Mouse (Mus musculus) adrenal gland, adult 8-10 months (tissue): ENCODE data around the gene Brwd1. TPM values are rescaled to one million over a fixed set of nuclear protein-coding genes. Genes with fewer than 3 reads are reported as not detected.
"Not testable (repeated sequence)": the region's sequence is repeated elsewhere in the genome, so short reads cannot be mapped to it uniquely, and the experiment has no call there.

Source experiments
- DNase-seq: peaks from one replicate; pipeline ENCODE4 v3.0.0; 2022
- microRNA-seq, 2 experiments: library from miRNA; unstranded; fragments of <30 nt; microRNA quantifications; one replicate each; pipeline ENCODE4 v1.2.0; 2022
- total RNA-seq, 4 experiments: library from RNA; stranded (reverse); gene quantifications; 2 replicates each; pipeline ENCODE4 v1.2.4; 2022

The Brwd1 gene
- total RNA-seq, 4 experiments from 2014 or later = 73.1 to 126 (median 88.6) TPM

- no peak for DNase-seq
Measured at GRCm38 (mm10) chr16:95970841-95971240, 111.5 kb downstream of the Brwd1 start.

GRCm38 (mm10) chr16:95967455-95967854 is 114.9 kb downstream of the Brwd1 start:
- no peak for DNase-seq

- no peak for DNase-seq
Measured at GRCm38 (mm10) chr16:95964427-95965023, 117.8 kb downstream of the Brwd1 start.

GRCm38 (mm10) chr16:95961484-95961883 is 120.8 kb downstream of the Brwd1 start:
- DNase-seq = not testable (repeated sequence)

GRCm38 (mm10) chr16:95960689-95961088 is 121.6 kb downstream of the Brwd1 start:
- DNase-seq = not testable (repeated sequence)

- DNase-seq = no peak
Measured at GRCm38 (mm10) chr16:95958080-95958479, 124.2 kb downstream of the Brwd1 start.

GRCm38 (mm10) chr16:95956618-95957017 is 125.7 kb downstream of the Brwd1 start:
- DNase-seq = no peak

GRCm38 (mm10) chr16:95955716-95956346 is 126.5 kb downstream of the Brwd1 start:
- DNase-seq = no peak

GRCm38 (mm10) chr16:95954341-95954740 is 128.0 kb downstream of the Brwd1 start:
- DNase-seq = no peak

- no peak for DNase-seq
Measured at GRCm38 (mm10) chr16:95953159-95953650, 129.1 kb downstream of the Brwd1 start.

GRCm38 (mm10) chr16:95951471-95951870 is 130.9 kb downstream of the Brwd1 start:
- DNase-seq = no peak

GRCm38 (mm10) chr16:95945389-95946311 is 136.7 kb downstream of the Brwd1 start:
- DNase-seq = peak; percentile 78

GRCm38 (mm10) chr16:95943186-95943585 is 139.1 kb downstream of the Brwd1 start:
- no peak for DNase-seq

Small RNAs within 50 kb of the gene (microRNA-seq; reads per million reads assigned to microRNA genes)
- gene Gm27833 = 0 reads per million in 2 experiments

Other genes with a start within 250 kb of the Brwd1 start
- 10 to 100 TPM; 26.9 to 39.3 (median 33.3) TPM for gene Psmg1, start 91.6 kb downstream of the Brwd1 start, total RNA-seq
- gene Hmgn1, start 45.2 kb upstream of the Brwd1 start, total RNA-seq = 100 to 1,000 TPM; 154 to 239 (median 191) TPM
- 10 to 100 TPM; 38.4 to 50.7 (median 45.8) TPM for gene Wrb, start 62.9 kb upstream of the Brwd1 start, total RNA-seq
- gene Lca5l, start 109.7 kb upstream of the Brwd1 start, total RNA-seq = 1 to 10 TPM; 2.0 to 5.5 (median 2.9) TPM
- gene Sh3bgr, start 117.9 kb upstream of the Brwd1 start, total RNA-seq = 10 to 100 TPM; 17.2 to 37.2 (median 31.4) TPM
- under 1 TPM; 0.40 to 0.55 (median 0.51) TPM for gene B3galt5, start 153.3 kb upstream of the Brwd1 start, total RNA-seq